Mouse (Mus musculus) mouse embryonic stem cell (cell line): ENCODE results near the gene Ppp1r16b.

Experiments
- in situ Hi-C, 2 experiments: fragments of 300-500 bp; cut with MboI; formaldehyde crosslinking; loops; 1 replicate in 1 of 2; 3 replicates in 1 of 2; pipeline ENCODE4 v1.14.3; 2019 to 2020; ENCODE audit warnings: low sequenced_read_pairs in 2 of 2, low pct_unique_long_range_greater_than_20kb in 1 of 2, mixed read lengths in 1 of 2; ENCODE audit not compliant: unreplicated experiment in 1 of 2

The Ppp1r16b gene

DNA sequence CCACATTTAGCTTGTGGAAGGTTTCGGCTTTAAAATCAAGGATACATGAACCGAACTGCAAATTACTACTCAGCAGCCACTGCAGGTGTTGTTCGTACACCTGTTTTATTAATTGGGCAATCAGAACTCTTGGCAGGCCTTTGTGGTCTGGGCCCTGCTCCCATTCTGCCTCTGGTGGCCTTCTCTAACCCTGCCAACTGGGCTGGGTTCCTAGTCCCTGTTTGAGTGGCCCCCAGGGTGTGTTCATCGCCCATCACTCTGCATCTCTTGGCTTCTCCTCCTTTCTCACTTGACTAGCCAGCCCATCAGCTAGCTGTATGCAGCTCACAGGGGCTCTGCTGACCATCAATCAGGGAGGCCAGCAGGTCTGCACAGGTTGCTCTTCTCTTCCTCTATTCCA, 111.5 kb downstream of the Ppp1r16b start:
- in situ Hi-C loops: no loop called here

GRCm38 (mm10) chr2:158777490-158777889, 112.3 kb downstream of the Ppp1r16b start:
- in situ Hi-C loops: no loop called here

GRCm38 (mm10) chr2:158778349-158778748, 113.2 kb downstream of the Ppp1r16b start:
- in situ Hi-C loops: no loop called here

GRCm38 (mm10) chr2:158781126-158781525, 115.9 kb downstream of the Ppp1r16b start:
- in situ Hi-C loops: no loop called here

DNA sequence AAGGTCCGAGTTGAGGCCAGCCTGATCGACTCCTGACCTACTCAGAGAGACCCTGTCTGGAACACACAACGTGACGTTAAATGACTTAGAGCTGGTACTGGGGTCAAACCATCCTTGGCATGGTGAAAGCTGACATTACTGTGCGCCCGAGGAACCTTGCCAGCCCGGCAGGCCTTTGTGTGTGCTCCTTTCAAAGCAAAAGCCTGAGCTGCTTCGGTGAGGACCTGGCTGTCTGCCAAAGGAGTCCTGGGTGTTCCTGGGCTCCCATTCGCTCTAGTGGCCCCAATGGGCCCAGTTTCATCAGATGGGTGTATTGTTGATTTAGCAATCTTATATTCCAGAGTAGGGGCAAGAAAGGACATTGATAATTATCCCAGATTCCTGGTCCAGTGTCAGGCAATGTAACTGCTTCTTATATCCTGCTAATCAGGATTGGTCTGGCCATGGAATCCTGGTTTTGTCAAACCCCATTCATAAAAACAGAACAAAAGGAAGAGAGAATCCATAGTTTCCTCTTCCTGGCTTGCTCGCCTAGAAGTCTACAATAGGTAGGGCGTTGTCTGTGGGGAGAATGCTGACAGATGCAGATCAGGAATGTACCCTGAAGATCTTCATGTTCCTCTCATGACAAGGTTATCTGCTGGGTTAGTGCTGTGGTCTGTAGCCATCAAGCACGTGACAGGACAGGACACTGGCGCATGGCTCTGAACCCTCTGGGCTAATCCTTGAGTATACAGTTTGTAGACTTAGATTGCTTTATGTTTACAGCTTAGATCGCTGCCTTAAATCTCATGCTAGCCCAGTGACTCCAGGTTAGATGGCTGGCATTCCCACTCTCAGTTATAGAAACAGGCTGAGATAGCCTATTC, 122.0 kb downstream of the Ppp1r16b start:
- in situ Hi-C loops: no loop called here

DNA sequence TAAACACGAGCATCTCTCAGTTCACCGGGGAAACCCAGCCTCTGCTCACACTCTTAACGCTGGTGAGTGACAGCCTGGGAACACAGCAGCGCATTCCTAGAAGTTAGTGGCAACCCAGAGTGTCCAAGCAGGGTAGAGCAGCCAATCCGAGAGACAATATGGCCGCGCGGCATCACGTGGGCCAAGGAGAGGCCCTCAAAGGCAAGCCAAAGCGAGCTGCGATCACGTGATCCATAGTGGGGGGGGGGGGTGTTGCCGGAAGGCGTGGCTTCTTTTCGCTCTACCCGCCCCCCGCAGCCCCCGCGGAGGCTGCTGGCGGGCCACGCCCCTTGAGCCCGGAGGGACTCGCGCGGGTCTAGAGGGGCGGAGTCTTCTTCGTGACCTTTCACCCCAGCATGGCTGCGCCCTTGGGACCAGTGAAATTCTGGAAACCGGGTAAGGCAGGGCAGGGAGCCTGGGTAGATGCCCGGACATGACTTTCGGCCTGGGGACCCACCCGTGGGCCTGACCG, 129.4 kb downstream of the Ppp1r16b start, which contains the start of gene Dhx35:
TSS of gene Dhx35 (plus strand) at position 314 of the 511 bp plus-strand sequence.
- in situ Hi-C loops: no loop called here

DNA sequence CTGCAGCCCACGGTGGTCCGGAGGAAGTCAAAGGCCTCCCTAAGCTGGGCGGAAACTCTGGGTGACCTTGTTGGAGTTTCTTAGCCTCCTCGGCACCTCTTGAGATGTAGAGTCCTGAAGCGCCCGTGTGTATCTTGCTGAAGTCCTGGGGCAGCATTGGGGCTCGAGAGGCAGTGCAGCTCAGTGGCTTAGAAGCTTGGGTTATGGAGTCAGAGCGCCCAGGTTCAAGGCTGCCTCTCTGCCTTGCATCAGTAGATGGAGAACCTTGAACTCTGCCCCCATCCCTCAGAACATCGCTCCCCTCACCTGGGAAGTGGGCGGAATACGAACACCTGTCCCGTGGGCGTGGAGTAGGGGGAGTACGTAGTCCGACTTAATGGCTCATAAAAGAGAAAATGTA, 129.8 kb downstream of the Ppp1r16b start:
- in situ Hi-C loops: no loop called here

DNA sequence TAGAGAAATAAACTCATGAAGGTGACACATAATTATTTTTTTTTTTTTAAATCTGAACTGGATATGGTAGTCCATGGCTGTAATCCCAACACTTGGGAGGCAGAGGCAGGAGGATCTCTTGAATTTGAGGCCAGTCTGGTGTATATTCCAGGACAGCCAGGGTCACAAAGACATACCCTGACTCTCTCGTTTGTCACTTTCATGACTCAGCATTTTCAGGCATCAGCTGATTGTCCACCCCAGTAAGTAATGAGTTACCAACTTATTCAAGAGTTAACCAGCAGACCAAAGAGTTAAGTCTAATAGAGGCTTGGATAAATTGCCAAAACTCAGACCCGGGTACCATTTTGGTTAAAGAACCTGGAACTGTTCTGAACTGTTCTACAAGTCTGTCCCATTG, 130.7 kb downstream of the Ppp1r16b start:
- in situ Hi-C loops: no loop called here

GRCm38 (mm10) chr2:158799328-158799727, 134.1 kb downstream of the Ppp1r16b start:
- in situ Hi-C loops: no loop called here

DNA sequence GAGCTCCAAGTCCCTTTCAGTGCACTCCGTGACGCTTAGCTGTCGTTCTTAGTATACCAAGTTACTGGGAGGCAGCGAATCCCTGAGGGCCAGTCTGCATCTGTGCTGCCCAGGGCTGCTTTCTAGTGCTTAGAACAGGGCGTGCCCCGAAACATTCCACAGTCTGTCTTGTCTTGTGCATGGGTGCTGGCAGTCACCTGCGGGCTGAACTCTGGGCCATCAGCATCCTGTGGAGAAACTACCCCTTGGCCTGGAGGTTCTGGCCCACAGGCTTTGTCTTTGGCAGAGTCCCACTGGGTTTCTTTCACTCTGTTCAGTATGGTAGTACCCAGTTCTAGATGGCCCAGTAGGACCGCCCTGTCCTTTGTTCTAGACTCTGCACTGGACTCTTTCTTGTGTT, 135.6 kb downstream of the Ppp1r16b start:
- in situ Hi-C loops: no loop called here

GRCm38 (mm10) chr2:158803575-158803974, 138.4 kb downstream of the Ppp1r16b start:
- in situ Hi-C loops: no loop called here

DNA sequence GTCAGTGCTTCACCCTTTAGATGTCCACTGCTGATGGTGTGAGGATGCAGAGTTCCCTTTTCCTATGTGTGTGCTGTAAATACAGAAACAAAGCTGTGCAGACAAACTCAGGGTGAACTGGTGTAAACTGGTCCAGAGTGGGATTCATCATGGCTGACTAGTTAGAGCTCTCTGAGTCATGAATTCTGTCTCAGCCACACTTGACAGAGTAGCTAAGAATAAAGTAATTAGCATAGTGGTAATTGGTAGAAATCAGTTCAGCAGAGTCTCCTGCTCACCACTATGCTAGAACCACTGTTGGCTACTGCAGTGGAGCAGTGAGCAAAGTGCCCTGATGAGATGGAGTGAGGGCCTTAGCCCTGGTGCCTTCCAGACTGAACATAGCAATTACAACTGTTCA, 150.5 kb downstream of the Ppp1r16b start:
- in situ Hi-C loops: no loop called here
